Mouse (Mus musculus): ENCODE measurements around the gene Gm44596.

- TF ChIP-seq CTCF (IDR thresholded peaks at IDR 0.05; ENCODE audit: low read depth, low read length) (no peak), POLR2A (IDR thresholded peaks at IDR 0.05; ENCODE audit: extremely low read depth, insufficient read depth, low read length) (no peak)
Measured at GRCm38 (mm10) chr6:128433566-128433965, 58.3 kb downstream of the Gm44596 start.
